Mouse (Mus musculus): Measurements from ENCODE around the gene Capzb. TPM values are rescaled to one million over a fixed set of nuclear protein-coding genes. Genes with fewer than 3 reads are reported as not detected.

The Capzb gene
- polyA plus RNA-seq, 1 experiment from 2014 or later: 208 TPM

DNA sequence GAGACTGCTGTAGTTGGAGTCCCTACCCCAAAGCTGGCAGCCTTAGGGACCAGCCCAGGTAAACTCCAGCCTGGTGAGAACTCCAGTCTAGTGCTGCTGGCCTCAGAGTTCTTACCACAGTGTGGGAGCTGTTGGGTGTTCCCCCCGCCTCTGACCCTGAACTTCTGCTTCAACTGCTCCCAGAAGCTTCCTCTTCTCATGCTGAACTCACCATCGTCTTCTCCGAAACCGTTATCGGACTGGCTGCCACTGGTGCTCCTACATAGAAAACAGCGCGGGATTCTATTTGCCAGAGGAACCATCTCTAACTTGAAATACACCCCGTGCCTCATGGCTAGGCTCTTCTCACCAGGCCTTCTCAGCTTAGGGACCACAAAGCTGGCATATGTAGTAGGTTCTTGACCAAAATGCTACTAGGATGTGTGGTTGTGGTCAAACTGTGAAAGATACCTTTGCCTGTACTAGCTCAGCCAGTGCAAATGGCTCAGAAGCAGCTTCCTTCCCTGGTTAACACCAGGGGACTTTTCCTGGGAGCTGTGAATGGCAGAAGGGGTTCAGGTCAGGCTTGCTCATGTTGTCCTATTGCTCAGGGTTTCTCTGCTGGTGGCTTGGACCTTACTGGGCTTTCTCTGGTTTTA is 7.1 kb downstream of the Capzb start:
- no peaks in the 10 kb centered on the region for H3K9me3 ChIP-seq (replicated peaks)
- peak overlapping the region; percentile 2; the same call in 1 of the 2 replicates for H3K9ac ChIP-seq
- 29% methylated on average over 8 of the region's 8 CpGs for WGBS (ENCODE audit: insufficient replicate concordance)
- no peak for ATAC-seq
- H3K4me3 ChIP-seq: no peak overlapping the region
- peak overlapping the region; percentile 42 for H3K4me2 ChIP-seq
- peaks cover 46% of the 10 kb centered on the region for H3K36me3 ChIP-seq
- no peaks in the 10 kb centered on the region for H3K27me3 ChIP-seq (replicated peaks)
- peak overlapping the region; percentile 74 for H3K27ac ChIP-seq
- H3K4me1 ChIP-seq: peaks cover 100% of the 10 kb centered on the region

DNA sequence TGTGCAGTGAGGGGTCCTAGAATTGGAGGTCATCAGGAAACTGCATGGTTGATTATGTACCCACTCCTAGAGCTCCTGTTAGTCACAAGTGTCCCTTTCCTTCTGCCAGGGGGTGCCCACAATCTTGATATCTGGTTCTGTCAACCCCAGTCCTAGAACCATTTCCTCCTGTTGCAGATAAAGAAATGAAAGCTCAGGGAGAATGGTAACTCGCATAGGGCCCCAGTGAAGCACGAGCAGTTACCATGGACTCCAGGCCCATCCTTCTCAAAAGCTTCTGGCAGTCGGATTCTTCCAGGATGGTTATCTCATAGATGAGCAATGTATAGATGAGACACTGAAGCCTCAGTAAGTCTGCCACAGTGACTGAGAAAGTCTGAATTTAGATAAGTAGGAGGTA is 8.2 kb downstream of the Capzb start:
- 24% methylated on average over 3 of the region's 3 CpGs for WGBS (ENCODE audit: insufficient replicate concordance)
- H3K4me2 ChIP-seq: 0 out of 2 replicates have a peak overlapping the region, but pooled peaks have one; percentile 3
- no peak overlapping the region for H3K27ac ChIP-seq
- no peaks in the 10 kb centered on the region for H3K27me3 ChIP-seq (replicated peaks)
- H3K4me3 ChIP-seq: no peak overlapping the region
- H3K36me3 ChIP-seq: peaks cover 55% of the 10 kb centered on the region
- H3K9me3 ChIP-seq (replicated peaks): no peaks in the 10 kb centered on the region
- no peak overlapping the region for H3K9ac ChIP-seq
- ATAC-seq: no peak
- H3K4me1 ChIP-seq: peaks cover 98% of the 10 kb centered on the region

DNA sequence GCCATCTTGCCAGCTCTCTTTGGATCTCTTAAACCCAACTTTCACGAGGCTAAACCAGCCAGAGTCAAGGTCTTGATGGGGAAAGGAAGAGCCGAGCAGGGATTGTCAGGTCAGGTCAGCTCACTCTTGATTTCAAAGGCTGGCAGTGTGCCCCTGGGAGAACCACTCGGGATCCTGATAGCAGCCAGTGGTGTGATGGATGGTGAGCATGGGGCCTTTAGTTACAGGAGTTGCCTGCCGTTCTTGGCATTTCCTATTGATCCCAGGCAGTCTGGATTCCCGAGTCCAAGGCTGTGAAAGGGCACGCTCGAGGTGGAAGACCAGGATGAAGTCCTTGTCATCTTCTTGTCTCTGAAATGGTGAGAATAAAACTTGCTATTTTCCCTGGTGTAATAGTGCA is 9.9 kb downstream of the Capzb start:
- Histone ChIP-seq H3K9me3 (replicated peaks) (no peaks in the 10 kb centered on the region), H3K9ac (no peak overlapping the region), H3K4me1 (peaks cover 98% of the 10 kb centered on the region), H3K27me3 (replicated peaks) (no peaks in the 10 kb centered on the region), H3K27ac (no peak overlapping the region), H3K4me2 (no peak overlapping the region), H3K36me3 (peaks cover 62% of the 10 kb centered on the region), H3K4me3 (no peak overlapping the region)
- 63% methylated on average over 7 of the region's 7 CpGs for WGBS (ENCODE audit: insufficient replicate concordance)
- ATAC-seq: no peak

DNA sequence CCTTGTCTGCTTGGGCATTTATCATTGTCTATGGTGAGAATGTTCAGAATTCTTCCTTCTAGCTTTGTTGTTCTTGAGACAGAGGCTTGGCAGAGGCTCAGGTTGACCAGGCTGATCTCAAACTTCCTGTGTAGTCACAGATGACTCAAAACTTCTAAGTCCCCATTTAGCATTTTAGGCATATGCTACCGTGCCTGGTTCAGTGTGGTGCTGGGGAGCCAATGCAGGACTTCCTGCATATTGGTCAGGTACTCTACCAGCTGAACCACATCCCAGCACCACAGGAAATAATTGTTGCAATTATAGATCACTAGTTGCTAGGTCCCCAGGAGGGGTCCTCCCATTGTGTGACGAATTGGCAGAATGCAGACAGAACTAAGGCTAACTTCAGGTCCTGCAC is 10.7 kb downstream of the Capzb start:
- no peaks in the 10 kb centered on the region for H3K27me3 ChIP-seq (replicated peaks)
- 53% methylated on average over 2 of the region's 2 CpGs for WGBS (ENCODE audit: insufficient replicate concordance)
- H3K9me3 ChIP-seq (replicated peaks): no peaks in the 10 kb centered on the region
- no peak overlapping the region for H3K4me2 ChIP-seq
- no peak overlapping the region for H3K4me3 ChIP-seq
- H3K4me1 ChIP-seq: peaks cover 98% of the 10 kb centered on the region
- H3K9ac ChIP-seq: no peak overlapping the region
- ATAC-seq: no peak
- H3K36me3 ChIP-seq: peaks cover 62% of the 10 kb centered on the region
- no peak overlapping the region for H3K27ac ChIP-seq

DNA sequence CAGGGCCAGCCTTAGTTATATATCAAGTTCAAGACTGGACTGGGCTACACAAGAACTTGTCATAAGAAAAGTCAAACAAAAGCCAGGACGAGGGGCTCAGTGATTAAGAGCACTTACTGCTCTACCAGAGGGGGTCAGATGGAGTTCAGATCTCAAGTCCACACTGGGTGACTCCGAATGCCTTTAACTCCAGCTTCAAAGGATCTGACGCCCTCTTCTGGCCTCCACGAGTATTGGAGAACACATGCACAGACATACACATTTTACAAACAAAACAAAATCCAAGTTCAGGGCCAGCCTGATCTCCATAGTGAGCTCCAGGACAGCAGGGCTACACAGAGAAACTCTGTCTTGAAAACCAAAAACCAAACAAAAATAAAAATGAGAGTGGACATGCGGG is 13.1 kb downstream of the Capzb start:
- H3K27me3 ChIP-seq (replicated peaks): no peaks in the 10 kb centered on the region
- H3K4me3 ChIP-seq: no peak overlapping the region
- peaks cover 52% of the 10 kb centered on the region for H3K36me3 ChIP-seq
- H3K27ac ChIP-seq: no peak overlapping the region
- ATAC-seq: no peak
- H3K9ac ChIP-seq: no peak overlapping the region
- H3K4me1 ChIP-seq: peaks cover 97% of the 10 kb centered on the region
- whole genome bisulfite sequencing (ENCODE audit: insufficient replicate concordance): 52% methylated on average over 5 of the region's 5 CpGs
- H3K4me2 ChIP-seq: no peak overlapping the region
- no peaks in the 10 kb centered on the region for H3K9me3 ChIP-seq (replicated peaks)

DNA sequence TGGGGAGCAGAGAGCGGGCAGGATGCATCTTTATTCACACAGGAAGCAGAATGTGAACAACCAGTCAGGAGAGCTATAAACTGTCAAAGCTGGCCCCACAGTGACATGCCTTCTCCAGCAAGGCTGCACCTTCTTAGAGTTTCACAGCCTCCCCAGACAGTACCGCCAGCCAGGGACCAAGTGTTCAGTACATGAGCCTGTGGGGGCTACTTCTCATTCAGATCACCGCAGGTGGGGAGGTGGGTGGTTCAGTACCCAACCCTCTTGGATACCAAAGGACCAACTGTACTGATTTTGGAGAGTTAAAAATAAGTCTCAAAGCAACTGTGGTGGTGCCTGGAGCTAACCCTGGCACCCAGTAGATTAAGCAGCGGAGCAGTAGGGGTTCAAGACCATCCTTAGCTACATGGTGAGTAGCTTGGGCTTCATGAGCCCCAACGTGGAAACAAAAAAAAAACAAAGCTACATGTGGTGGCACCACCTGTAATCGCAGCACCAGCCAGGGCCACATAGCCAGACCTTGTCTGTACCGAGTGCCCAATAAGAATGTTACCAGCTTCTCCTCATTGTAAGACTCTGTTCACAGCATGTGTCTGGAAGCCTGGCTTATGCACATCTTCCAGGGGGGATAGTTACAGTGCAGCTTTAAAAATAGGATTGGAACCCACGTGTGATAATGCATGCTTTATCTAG is 13.8 kb downstream of the Capzb start:
- Histone ChIP-seq H3K36me3 (peaks cover 50% of the 10 kb centered on the region), H3K27ac (0 out of 2 replicates have a peak overlapping the region, but pooled peaks have one; percentile 12), H3K27me3 (replicated peaks) (no peaks in the 10 kb centered on the region), H3K9me3 (replicated peaks) (no peaks in the 10 kb centered on the region), H3K9ac (no peak overlapping the region), H3K4me3 (no peak overlapping the region), H3K4me2 (no peak overlapping the region), H3K4me1 (peaks cover 97% of the 10 kb centered on the region)
- 72% methylated on average over 8 of the region's 8 CpGs for WGBS (ENCODE audit: insufficient replicate concordance)
- no peak for ATAC-seq

DNA sequence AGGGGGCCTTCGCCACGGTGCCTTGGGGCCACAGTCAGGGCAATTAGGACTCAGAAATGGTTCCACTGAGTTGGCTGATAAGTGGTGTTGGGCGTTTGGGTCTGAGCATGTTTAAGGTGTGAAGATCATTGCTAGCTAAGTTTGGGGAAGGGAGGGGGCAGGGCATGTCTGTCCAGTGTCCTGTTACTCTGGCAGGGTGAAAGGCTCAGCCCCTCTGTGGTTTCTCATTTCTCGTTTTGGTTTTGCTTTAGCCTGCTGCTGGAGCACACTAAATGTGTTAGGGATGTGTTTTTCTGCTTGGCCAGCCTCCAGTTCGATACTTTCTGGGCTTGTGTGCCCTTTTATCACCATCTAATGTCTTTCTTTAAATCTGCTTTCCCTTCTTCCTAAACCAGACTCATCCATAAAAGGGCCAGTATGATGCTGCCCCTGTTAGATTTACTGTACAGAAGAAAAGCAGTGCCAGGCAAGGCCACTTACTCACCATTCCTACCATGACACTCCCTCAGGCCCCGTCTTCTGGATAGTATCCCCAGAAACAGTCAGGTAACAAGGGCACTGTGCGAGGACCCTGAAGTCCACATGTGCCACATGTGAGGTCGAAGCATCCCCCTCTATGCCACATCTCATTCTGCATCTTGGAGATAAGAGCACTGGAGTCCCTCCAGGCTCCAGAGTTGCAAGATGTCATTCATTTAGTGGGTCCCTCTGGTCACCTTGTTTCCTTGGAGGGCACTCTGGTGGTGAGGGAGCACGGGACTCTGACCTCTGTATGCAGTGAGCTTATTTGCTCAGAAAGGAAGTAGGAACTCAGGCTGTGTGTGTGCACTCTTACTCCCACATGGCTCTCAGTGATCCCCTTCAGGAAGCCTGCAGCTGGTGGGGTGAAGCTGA is 15.8 kb downstream of the Capzb start:
- Histone ChIP-seq H3K4me1 (peaks cover 97% of the 10 kb centered on the region), H3K4me2 (peak overlapping the region; percentile 15), H3K9me3 (replicated peaks) (no peaks in the 10 kb centered on the region), H3K27ac (peak overlapping the region; percentile 46), H3K36me3 (peaks cover 38% of the 10 kb centered on the region), H3K27me3 (replicated peaks) (no peaks in the 10 kb centered on the region), H3K4me3 (no peak overlapping the region), H3K9ac (no peak overlapping the region)
- ATAC-seq: peak; percentile 21
- WGBS (ENCODE audit: insufficient replicate concordance): 22% methylated on average over 9 of the region's 9 CpGs

DNA sequence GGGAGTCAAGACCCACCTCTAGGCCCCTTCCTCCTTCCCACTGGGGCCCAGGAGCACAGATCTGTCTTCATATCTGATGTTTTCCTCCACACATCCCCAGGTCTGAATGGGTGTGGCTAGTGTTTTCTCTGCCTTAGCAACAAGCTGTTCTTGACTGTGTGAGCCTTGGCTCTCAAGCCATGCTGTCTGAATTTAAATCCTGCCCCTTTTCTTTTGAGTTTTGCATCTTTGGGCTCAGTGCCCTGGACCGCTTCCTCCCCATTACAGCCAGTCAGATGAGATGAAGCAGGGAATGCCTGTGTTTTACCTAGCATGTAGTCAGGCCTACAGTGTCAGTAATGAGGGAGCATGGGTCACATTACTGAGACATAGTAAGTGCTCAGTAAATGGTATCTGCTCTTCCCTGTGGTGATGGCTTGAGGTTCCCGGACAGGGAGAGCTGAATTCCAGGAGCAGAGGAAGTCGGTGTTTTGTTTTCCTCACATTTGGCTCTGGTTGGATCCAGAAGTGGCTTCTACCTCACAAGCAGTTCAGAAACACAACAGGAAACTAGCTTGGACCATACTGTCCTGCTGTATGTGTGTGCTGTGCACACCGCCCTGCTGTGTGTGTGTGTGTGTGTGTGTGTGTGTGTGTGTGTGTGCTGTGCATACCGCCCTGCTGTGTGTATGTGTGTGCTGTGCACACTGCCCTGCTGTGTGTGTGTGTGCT is 16.6 kb downstream of the Capzb start:
- Histone ChIP-seq H3K27ac (peak overlapping the region; percentile 46), H3K9ac (no peak overlapping the region), H3K4me3 (no peak overlapping the region), H3K4me2 (peak overlapping the region; percentile 15), H3K4me1 (peaks cover 97% of the 10 kb centered on the region), H3K9me3 (replicated peaks) (no peaks in the 10 kb centered on the region), H3K36me3 (peaks cover 32% of the 10 kb centered on the region), H3K27me3 (replicated peaks) (no peaks in the 10 kb centered on the region)
- peak; percentile 34; the same call in 1 of the 2 replicates for ATAC-seq
- 63% methylated on average over 5 of the region's 5 CpGs for WGBS (ENCODE audit: insufficient replicate concordance)

DNA sequence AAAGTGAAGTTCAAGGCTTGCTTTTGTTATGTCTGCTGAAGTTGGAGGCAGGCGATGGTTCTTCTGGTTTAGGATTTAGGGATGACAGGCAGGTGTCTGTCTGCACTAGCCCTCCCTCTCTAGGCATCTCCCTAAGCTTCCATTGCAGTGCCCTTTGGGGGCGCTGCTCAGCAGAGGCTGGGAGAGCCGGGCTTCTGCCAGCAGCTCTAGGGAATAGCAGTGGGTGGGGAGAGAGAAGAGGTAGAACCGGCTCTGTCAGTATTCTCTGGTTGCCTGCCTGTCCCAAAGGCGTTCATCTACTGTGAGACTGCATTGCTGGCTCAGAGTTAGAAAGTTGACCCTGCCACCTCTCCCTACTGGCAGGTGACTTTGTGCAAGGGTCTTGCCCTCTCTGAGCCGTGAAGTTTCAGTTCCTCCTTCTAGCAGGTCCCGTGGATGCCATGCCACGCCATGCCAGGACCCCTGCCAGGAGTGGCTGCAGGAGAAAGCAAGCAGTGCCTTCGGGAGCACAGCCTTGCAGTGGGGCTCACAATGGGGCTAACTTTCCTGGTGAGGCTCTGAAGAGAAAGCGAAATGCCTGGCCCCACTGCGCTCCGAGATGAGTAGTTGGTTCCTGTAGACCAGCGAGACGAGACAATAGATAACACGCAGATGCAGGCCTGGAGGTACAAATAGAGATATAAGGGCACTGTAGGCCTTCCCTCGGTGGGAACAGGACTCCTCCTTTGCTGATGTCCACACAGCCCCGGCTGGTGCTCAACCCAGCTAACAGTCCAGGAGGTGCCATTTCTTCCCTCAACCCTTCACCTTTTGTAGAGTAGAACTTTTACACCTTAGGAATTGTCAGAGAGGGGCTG is 19.5 kb downstream of the Capzb start:
- H3K9ac ChIP-seq: 0 out of 2 replicates have a peak overlapping the region, but pooled peaks have one; percentile 25
- peak overlapping the region; percentile 55 for H3K4me2 ChIP-seq
- H3K9me3 ChIP-seq (replicated peaks): no peaks in the 10 kb centered on the region
- peak overlapping the region; percentile 18 for H3K4me3 ChIP-seq
- 36% methylated on average over 17 of the region's 17 CpGs for WGBS (ENCODE audit: insufficient replicate concordance)
- H3K27ac ChIP-seq: peak overlapping the region; percentile 18; the same call in 1 of the 2 replicates
- H3K4me1 ChIP-seq: peaks cover 81% of the 10 kb centered on the region
- H3K36me3 ChIP-seq: peaks cover 28% of the 10 kb centered on the region
- H3K27me3 ChIP-seq (replicated peaks): no peaks in the 10 kb centered on the region
- ATAC-seq: peak; percentile 66

DNA sequence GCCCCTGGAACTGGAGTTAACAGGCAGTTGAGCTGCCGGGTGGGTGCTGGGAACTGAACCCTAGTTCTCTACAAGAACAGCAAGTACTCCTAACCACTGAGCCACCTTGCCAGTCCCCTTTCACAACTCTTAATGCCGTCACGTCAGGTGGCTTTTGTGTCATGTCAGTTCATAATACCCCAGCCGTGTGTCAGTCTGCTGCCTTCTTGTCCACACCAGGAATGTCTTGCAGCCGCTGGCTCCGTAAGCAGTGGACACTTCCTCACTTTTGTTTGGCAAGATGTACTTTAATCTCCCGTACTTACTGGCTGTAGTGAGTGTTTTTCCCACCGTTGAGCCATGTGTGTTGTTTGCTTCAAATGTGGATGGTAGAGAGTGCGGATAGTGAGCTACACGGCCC is 20.4 kb downstream of the Capzb start:
- H3K4me1 ChIP-seq: peaks cover 81% of the 10 kb centered on the region
- WGBS (ENCODE audit: insufficient replicate concordance): 88% methylated on average over 10 of the region's 10 CpGs
- H3K9me3 ChIP-seq (replicated peaks): no peaks in the 10 kb centered on the region
- H3K36me3 ChIP-seq: peaks cover 36% of the 10 kb centered on the region
- no peak overlapping the region for H3K9ac ChIP-seq
- no peak overlapping the region for H3K27ac ChIP-seq
- H3K27me3 ChIP-seq (replicated peaks): no peaks in the 10 kb centered on the region
- no peak for ATAC-seq
- no peak overlapping the region for H3K4me2 ChIP-seq
- H3K4me3 ChIP-seq: no peak overlapping the region

DNA sequence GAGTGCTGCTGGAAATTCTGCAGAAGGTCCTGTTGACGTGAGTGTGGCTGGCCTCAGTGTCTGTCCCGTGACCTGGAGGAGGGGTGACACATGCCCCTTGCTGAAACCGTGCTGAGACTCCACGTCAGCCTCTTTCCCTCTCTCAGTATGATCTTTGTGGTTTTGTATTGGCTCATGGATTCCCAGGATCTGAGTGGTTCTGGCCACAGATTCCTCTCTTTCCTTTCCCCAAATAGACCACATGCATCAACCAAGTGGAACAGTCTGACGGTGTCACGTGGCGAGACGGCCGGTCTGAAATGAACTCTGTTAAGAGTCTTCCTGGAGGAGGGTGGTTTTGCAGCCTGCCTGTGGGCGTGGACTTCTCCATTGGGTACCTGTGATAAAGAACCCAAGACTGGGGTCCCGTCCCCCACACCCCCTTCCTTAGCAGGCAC is 21.3 kb downstream of the Capzb start:
- WGBS (ENCODE audit: insufficient replicate concordance): 61% methylated on average over 11 of the region's 11 CpGs
- Histone ChIP-seq H3K9me3 (replicated peaks) (no peaks in the 10 kb centered on the region), H3K4me1 (peaks cover 81% of the 10 kb centered on the region)

More for the DNA sequence above, 21.3 kb downstream of the Capzb start:
- no peak overlapping the region for H3K27ac ChIP-seq
- H3K4me2 ChIP-seq: no peak overlapping the region
- no peak for ATAC-seq
- no peak overlapping the region for H3K9ac ChIP-seq
- H3K4me3 ChIP-seq: no peak overlapping the region
- H3K27me3 ChIP-seq (replicated peaks): no peaks in the 10 kb centered on the region
- H3K36me3 ChIP-seq: peaks cover 39% of the 10 kb centered on the region

Data from liver, embryonic 12.5 days (tissue).